Mouse (Mus musculus): ENCODE measurements around the gene Tfdp1.

DNA sequence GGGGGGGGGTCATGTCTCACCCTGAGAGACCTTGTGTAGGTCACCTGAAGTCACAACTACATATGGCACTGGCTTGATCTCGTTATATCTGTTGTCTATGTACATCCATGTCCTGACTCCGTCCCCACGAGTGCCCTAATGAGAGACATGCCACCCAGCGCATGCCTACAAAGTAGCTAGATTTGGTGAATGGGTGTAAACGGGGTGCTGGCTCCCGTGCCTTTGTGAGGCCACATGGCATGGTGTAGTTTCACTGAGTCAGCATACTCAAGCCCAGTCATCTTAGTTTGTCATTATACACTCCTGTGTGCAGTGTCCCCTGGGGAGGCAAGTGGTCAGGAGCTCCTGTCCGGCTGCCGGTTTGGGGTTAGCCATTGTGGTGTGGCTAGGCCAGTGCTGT, 2.1 kb downstream of the Tfdp1 start:
- TF ChIP-seq CTCF (IDR thresholded peaks at IDR 0.05; ENCODE audit: extremely low read depth, insufficient read depth, insufficient read length, insufficient replicate concordance): no peak
- TF ChIP-seq POLR2A (IDR thresholded peaks at IDR 0.05; ENCODE audit: low read depth, low read length): no peak

Measured in spleen, adult 2 months (tissue).